Mouse (Mus musculus): ENCODE results near the gene Trio.
"Not testable (repeated sequence)": the region's sequence is repeated elsewhere in the genome, so short reads cannot be mapped to it uniquely, and the experiment has no call there.

The Trio gene

DNA sequence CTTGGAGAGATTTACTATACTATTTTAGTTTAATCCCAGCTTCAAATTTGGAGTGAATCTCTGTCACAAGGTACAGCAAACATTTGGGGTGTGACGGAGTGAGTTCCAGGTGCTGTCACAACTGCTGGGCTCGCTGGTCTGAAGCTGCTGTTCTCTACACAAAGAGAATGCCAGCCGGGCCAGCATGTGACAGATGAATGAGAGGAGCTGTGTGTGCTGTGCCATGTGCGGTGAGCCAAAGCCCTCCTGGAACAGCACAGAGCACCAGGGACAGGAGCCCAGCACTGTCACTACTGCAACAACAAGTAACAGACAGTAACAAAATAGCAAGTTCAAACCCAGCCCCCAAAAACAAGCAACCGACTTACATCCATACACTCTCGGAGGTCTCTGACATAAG lies 194.0 kb downstream of the Trio start:
- DNase-seq (ENCODE audit: low spot score) = no peak

DNA sequence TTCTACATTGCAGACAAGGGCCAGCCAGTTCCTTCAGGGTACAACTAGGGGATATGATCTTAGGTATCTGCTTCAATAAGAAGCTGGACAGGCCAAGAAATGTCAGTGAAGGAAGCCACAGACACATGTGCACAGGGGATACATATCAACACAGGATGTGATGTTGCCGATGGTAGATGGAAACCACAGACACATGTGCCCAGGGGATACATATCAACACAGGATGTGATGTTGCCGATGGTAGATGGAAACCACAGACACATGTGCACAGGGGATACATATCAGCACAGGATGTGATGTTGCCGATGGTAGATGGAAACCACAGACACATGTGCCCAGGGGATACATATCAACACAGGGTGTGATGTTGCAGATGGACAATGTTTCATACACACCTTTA lies 197.8 kb downstream of the Trio start:
- not testable (repeated sequence) for DNase-seq (ENCODE audit: low spot score)

DNA sequence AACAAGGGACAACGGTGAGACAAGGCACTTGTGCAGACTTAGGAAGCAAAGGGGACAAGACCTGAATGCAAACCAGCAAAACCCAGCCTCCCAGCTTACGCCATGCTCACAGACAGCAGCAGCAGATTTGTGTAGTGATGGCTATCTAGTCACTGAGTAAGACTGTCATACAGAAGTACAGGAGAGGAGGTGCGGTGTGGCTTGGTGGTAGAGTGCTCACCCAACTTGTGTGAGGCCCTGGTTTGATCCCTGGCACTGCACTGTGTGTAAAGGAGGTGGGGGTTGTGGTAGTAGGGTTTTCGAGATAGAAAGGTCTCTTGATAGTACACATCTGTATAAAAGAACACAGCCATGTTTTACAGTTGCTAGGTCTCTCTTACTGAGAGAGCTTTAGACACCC lies 198.8 kb downstream of the Trio start:
- DNase-seq (ENCODE audit: low spot score) = no peak

DNA sequence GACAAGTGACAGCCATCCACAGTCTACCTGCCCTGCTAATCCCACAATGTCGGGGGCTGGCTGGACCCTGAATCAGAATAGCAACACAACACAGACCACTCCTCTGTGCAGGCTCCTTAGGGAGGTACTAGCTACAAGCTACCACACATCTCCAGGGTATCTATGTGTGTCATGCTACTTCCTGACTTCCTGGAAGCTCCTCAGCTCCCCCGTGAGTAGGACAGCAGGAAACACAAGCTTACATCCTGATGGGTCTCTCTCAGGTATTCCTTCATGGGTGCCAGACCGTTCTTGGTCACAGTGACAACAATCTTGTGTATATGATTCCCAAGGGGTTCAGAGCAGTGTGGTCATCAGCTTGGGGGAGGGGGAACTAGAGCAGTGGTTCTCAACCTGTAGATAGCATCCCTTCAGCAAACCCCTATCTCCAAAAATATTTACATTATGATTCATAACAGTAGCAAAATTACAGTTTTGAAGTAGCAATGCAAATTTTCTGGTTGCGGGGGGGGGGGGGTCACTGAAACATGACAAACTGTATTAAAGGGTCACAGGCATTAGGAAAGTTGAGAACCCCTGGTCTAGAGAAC lies 199.5 kb downstream of the Trio start:
- no peak for DNase-seq (ENCODE audit: low spot score)

DNA sequence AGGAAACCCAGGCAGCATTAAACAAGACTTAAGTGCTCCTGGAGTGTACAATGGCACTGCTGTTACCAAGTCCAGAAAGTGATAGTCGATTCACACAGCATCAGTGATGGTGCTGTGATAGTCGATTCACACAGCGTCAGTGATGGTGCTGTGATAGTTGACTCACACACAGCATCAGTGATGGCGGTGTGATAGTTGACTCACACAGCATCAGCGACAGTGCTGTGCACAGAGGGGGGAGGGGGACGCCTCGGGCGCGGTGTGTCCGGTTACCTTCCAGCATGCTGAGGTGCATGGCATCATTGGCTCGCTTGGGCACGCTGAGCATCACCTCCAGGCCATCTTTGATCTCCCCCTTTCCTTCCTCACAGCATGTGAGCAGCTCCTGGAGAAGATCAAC lies 200.3 kb downstream of the Trio start:
- no peak for DNase-seq (ENCODE audit: low spot score)

DNA sequence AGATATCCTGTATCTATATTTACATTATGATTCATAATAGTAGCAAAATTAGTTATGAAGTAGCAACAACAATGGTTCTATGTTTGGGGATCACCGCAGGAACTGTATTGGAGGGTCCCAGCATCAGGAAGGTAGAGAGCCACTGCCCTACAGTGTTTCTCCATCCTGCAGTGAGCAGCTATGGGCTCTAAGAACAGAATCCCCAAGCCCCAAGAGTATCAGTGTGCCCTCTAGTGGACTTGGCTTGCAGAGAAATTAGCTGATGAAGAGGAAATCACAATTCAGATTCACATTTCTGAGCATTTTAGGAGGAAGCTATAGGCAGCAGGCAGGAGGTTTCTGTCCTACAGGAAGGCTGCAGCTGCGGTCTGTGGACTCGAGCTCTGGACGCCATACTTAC lies 202.1 kb downstream of the Trio start:
- no peak for DNase-seq (ENCODE audit: low spot score)

DNA sequence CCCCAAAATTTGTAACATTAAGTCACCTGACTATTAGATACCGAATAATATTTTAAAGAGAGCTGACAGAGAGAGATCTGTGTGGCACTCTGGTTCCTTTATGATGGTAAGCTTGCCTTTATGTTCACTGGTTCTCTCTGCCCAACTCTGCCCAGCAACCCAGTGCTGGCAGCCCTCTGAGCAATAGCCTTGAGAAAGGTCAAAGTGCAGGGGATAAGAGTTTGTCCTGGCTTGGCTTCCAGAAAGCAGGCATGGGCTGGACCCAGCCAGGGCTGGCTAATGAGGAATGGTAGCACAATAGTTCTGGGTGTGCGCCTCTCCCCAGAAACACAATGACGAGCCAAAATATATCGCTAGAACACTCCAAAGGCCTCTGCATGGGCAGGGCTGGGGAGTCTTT lies 203.2 kb downstream of the Trio start:
- no peak for DNase-seq (ENCODE audit: low spot score)

DNA sequence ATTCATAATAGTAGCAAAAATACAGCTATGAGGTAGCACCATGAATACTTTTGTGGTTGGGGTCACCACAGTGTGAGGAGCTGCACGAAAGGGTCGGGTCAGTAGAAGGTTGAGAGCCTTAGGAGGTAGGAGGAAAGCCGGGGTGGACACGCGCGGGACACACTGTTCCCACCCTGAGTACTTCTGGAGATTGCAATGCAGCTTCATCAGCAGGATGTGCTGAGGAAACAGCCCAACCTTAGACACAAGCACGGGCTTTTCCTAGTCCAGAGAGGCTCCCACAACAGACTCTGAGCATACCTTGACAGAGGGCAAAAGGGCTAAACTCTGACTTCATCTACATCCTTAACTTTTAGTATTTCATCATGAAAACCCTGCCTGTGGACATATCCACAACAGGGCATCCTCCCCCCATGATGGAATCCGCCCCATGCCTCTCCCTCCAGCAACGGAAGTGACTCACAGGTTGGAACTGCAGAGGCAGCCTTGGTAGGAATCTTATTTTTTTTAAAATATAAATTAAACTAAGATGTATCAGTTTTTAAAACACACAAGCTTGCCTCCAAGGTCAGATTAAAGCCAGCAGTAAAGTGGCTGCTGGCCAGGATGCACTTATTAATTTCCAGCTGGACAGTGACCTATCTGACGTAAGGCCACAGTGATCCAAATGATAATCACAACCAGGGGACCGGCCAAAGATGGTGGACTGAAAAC lies 203.8 kb downstream of the Trio start:
- DNase-seq (ENCODE audit: low spot score) = no peak

DNA sequence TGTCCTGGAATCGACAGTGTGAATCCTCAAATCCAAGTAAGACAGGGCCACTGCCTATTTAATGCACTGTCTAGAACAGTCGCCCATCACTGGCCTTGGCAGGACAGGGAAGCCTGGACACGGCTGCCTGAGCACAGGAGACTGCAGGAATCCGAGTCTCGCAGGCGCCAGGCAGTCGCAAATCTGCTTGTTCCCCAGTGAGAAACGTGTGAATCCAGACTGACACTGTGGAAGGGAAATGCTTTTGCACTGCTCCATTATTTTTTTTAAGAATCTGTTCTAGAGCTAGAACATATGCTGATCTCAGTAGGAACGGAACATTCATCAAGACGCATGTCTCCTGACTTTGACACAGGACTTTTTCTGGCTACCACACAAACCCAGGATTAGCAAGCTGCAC lies 208.6 kb downstream of the Trio start:
- no peak for DNase-seq (ENCODE audit: low spot score)

DNA sequence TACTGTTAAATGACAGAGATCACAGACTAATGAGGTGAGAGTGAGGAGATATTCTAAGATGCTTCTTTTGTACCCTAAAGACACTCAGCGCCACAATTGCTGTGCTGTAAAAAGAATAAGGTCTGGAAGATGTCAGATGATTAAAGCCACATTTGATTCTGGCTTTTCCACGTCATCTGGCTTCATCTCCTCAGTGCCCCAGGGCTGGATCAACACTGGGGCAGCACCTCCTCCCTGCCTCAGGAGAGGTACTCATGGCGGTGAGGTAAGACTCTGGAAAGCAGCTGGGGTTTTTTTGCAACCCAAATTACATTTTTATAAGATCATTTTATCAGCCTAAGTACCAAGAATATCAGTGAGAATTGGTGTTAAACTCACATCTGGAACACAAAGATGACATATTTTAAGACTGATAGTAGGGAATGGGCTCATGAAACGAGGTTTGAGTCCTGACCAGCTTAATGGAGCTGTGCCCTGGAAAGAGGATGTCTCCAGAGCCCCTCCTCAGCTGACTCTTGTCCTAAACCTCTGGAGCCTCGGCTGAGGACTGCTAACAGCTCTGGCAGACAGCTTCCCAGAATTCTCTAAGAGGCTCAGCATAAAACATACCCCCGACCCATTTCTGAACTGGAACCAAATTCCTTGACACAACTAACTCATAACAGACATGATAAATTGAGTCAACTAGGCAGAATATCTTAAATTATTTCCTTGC lies 210.8 kb downstream of the Trio start:
- DNase-seq (ENCODE audit: low spot score) = no peak

DNA sequence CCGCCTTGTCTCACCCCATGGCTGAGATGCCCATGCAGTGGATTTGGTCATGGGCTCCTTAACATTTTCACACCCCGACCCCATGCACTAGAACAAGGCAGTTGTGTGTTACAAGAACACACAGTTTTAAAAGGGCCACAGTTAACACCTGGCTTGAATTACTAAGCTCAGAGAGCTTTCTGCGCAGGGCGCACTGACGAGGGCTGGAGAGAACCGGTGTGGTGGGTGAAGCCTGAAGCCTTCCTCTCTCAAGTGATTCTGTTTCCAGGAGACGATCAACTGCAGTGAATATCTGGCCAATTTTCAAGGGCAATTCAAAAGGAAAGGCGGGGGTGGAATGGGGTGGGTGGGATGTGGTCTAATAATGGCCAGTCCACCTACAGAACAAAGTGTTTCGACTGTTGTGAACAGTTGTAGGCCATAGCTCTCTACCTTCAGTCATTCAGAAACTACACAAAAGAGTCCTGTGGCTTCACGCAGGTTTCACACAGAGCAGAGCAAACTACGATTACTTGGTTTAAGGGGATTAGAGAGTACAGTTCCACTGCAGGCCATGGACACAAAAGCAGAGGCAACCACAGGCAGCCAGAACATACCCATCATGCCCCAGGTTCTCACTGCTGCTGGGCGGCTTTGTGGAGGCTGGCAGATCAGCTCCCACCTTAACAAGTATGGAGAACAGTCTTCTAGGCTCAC lies 214.7 kb downstream of the Trio start:
- DNase-seq (ENCODE audit: low spot score) = no peak

DNA sequence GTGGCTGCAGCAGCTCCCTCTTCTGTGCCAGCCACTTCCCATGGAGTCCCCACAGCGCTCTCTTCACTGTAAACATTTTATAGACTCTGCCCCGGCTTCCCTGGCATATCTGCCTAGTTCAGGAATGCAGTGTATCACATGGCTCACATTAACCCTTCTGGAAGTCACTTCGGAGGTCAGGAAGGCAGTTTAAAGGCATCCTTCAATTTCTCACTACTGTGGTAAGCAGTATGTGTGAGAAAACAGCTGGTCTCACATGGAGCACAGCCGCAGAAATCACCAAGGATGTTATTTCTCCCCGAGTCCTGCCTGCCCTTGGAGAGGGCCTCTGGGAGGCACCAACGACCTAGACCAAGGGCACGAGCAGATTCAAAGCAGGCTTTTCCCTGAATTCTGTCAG lies 215.4 kb downstream of the Trio start:
- no peak for DNase-seq (ENCODE audit: low spot score)

DNA sequence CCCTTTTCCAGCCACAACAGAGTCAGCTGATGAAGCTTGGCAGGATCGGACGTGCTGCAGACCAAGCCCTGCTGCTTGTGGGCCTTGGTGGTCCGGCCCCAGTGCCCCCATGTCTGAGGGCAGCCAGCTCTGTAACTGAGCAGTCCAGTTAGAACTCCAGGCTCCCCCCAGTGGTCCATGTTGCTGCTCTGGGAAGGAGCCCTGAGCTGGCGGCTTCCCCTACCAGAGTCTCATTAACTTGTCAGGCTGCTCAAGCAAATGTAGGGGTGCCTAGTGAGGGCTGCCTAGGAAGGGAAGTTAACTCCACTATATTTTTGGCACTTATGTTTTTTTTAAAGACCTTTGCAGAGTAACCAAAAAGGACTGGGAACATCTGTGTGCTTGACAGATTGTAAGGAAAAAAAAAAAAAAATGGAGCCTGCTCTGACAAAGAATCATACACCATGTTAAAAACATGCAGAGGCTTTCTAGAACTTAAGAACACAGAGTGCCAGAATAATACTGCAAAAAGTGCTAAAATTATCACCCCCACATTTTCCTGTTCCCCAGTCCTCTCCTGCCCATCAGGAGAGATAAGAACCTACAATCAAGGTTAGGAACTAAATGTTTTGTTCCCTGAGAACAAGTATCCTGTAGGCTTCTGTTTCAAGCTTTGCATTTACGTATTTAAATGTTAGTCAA lies 216.9 kb downstream of the Trio start:
- no peak for DNase-seq (ENCODE audit: low spot score)

DNA sequence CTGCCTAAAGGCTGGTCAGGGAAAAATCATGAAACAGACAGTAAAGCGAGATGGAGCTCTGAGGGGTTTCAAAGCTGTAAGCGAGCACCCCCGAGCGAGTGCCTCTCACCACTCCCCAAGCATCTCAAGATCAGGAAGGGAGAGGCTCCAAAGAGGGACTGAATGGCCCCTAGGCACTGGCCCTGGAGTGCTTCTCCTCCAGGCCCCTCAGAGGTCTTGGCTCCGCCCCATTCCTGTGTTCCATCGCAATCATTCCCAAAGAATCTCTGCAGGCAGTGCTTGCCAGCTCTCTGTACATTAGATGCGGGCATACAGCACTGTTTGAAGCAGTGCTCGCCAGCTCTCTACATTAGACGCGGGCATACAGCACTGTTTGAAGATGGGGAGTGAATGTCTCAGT lies 219.4 kb downstream of the Trio start:
- no peak for DNase-seq (ENCODE audit: low spot score)

DNA sequence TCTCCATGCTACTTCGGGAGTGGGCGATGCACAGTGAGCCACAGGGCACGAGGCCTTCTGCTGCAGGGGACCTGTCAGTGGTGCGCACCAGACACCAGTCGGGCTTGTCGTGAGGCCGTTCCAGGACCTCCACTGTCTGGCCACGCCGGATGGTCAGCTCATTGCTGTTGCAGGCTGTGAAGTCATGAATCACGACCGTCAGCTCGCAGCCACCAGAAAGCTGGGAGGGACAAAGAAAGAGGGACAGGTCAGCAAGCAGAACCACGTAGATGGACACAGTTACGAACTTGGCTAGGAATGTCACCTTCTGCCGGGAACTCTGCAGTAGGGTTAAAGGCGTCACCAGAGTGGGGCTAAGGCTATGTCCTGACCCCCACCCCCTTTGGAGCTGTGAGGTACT lies 220.0 kb downstream of the Trio start:
- DNase-seq (ENCODE audit: low spot score) = no peak

DNA sequence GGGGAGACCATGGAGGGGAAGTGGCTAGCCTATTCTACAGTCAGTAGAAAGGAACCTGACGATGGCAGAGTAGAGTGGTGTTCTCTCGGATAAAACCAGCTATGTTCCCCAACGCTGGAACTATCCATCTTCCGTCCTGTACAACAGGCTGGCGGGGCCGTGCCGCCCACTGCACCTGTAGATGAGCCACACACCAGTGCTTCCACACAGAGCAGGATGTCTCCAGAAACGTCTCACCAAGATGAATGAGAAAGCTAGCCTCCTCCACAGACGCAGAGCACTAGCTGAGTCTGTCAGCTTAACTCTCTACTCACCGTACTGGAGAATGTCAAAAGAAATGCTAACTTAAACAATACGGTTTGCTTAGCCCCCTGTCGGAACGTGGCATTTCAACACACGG lies 221.2 kb downstream of the Trio start:
- no peak for DNase-seq (ENCODE audit: low spot score)

DNA sequence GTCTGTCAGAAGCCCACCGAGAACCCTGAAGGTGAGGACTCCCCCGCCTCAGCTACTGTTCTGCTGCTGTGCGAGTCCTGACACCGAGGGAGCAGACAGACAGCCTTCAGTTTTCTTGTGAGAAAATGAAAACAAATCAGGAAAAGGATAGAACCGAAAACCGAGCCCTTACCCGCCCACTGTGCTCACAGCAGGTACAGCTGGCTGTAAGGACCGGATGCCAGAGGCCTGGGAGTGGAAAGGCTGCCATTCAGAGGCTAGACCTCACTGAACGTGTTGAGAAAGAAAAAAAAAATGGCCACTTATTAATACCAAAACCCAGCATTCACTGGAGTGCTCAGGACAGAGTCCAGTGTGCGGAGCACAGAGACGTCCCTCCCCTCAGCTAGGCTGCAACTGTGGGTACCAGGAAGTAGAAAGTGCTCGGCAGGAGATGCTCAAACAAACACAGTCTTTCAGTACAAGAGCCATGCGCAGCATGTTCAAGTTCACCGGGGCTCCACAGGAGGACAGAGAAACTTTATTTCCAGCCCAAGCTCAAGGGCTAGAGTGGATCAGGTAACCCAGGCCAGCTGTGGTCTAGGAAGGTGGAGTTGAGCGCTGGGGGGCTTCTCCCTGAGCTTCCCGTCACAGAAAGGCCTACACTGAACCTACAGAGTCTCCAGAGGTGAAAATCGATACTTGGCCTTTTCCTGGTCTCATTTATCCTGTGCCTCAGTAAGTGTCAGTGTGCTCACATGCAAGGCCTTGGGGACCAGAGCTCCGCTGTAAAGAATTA lies 221.9 kb downstream of the Trio start:
- no peak for DNase-seq (ENCODE audit: low spot score)

DNA sequence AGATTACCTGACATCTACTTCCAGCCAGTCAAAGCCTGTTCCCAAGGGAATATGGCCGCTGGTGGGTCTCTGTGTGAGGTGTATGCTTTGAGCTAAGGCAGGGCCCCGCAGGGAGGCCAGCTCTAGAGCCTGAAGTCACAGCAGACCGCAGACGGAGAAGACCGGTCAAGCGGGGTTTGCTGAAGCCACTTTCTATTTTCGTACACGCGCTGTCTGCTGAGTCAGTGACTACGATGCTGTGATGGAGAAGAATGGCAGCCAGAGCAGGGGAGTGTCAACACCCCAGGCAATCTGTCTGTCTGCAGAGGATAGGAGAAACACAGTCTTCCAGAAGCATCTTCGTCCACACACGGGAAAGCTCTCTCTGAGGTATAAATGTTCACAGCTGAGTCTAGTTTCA lies 223.4 kb downstream of the Trio start:
- no peak for DNase-seq (ENCODE audit: low spot score)

DNA sequence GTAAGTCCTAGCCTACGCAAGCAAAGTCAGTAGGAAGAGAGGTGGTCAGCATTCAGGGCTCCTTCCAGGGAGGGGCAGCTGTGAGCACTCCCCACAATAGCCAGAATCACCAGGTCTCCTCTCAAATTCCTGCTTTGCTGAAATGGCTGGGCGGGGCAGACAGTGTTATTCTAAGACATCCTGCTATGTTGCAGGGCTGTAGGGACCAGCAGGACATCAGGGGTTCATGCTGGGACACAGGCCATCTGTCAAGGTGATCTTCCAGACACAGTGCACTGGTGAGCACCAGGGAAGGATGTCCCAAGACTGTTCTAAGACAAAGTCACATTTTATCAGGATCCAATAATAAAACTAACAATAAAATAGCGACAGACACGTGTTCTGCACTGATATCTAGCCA lies 224.5 kb downstream of the Trio start:
- no peak for DNase-seq (ENCODE audit: low spot score)

DNA sequence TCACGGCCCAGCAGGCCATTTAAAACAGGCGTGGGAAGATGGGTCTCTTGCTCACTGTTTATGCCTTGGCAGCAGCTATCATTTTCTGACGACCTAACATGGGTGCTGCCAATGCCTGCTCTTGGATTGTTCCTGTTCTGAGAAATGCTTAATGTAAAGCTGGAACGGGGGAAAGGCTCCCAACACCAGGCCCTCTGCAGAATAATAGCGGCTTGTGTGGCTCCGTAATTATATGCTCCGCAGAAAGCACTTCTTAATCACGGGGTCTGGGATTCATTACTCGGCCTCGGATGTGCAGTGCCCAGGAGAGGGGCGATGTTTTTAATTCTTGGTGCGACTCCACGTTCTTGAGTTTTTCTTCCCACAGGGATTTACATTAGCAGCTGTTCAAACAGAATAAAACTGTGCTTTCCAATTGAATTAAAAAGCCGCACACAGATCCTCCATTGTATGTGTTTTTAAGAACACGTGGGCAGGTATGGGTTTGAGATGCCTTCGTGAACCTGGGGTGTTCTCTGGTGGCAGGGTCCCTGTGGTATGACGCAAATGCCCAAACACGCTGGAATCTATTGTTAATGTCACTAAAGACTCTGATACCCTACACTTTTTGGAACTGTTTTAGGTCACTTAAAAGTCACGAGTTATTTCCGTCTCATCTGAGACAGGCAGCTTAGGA lies 228.0 kb downstream of the Trio start:
- no peak for DNase-seq (ENCODE audit: low spot score)

DNA sequence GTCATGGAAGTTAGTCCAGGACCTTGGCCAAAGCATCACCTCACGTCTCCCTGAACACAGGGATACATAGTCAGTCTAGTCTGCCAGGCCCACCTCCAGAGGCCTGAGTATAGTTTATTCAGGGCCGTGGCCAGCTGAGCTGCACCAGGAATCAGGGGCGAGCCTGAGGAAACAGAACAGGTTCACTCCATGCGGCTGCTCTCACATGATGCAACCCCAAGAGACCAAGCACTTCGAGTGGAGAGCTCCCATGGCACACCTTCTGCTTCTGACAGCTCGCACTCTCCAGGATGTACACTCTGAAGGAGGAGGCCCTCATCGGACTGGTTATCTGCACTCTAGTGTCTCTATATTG lies 228.8 kb downstream of the Trio start:
- no peak for DNase-seq (ENCODE audit: low spot score)
